Mouse (Mus musculus): ENCODE results near the gene Spaca7.
"Not testable (repeated sequence)": the region's sequence is repeated elsewhere in the genome, so short reads cannot be mapped to it uniquely, and the experiment has no call there.

The Spaca7 gene

GRCm38 (mm10) chr8:12609752-12610449 is 37.1 kb downstream of the Spaca7 start:
- DNase-seq (ENCODE audit: low read depth, low spot score), result no peak

- no peak for DNase-seq (ENCODE audit: low read depth, low spot score)
Measured at GRCm38 (mm10) chr8:12613201-12613600, 40.4 kb downstream of the Spaca7 start.

- not testable (repeated sequence) for DNase-seq (ENCODE audit: low read depth, low spot score)
Measured at GRCm38 (mm10) chr8:12617369-12617768, 44.5 kb downstream of the Spaca7 start.

GRCm38 (mm10) chr8:12621550-12622222 is 48.9 kb downstream of the Spaca7 start:
- DNase-seq (ENCODE audit: low read depth, low spot score), result peak; percentile 73

- DNase-seq (ENCODE audit: low read depth, low spot score), result peak; percentile 40
Measured at GRCm38 (mm10) chr8:12625890-12626289, 53.1 kb downstream of the Spaca7 start.

- peak; percentile 67 for DNase-seq (ENCODE audit: low read depth, low spot score)
Measured at GRCm38 (mm10) chr8:12629079-12629478, 56.2 kb downstream of the Spaca7 start.

GRCm38 (mm10) chr8:12635366-12635765 is 62.5 kb downstream of the Spaca7 start:
- DNase-seq (ENCODE audit: low read depth, low spot score), result peak; percentile 52

GRCm38 (mm10) chr8:12638446-12638845 is 65.6 kb downstream of the Spaca7 start:
- peak; percentile 54 for DNase-seq (ENCODE audit: low read depth, low spot score)

- no peak for DNase-seq (ENCODE audit: low read depth, low spot score)
Measured at GRCm38 (mm10) chr8:12641527-12641926, 68.7 kb downstream of the Spaca7 start.

GRCm38 (mm10) chr8:12644341-12644740 is 71.5 kb downstream of the Spaca7 start:
- no peak for DNase-seq (ENCODE audit: low read depth, low spot score)

- DNase-seq (ENCODE audit: low read depth, low spot score), result no peak
Measured at GRCm38 (mm10) chr8:12644894-12645293, 72.1 kb downstream of the Spaca7 start.

GRCm38 (mm10) chr8:12646536-12646935 is 73.7 kb downstream of the Spaca7 start:
- no peak for DNase-seq (ENCODE audit: low read depth, low spot score)

- DNase-seq (ENCODE audit: low read depth, low spot score), result no peak
Measured at GRCm38 (mm10) chr8:12648951-12649350, 76.1 kb downstream of the Spaca7 start.
